Mouse (Mus musculus) embryonic fibroblast, embryonic 13.5 days (primary cell): ENCODE results near the gene Myo1c.

Experiments used
- CTCF ChIP-seq: IDR thresholded peaks from 2 replicates; pipeline ENCODE4 v1.5.1; 2011; ENCODE audit warnings: mild to moderate bottlenecking, control low read depth, low read length, moderate library complexity, borderline replicate concordance; ENCODE audit not compliant: insufficient read depth
- POLR2A ChIP-seq: IDR thresholded peaks from 2 replicates; pipeline ENCODE4 v1.6.1; 2011; ENCODE audit warnings: low read depth, mild to moderate bottlenecking, control low read depth, low read length, moderate library complexity

- no peak for TF ChIP-seq POLR2A
- TF ChIP-seq CTCF: no peak
These were observed 28.9 kb upstream of the Myo1c start for GRCm38 (mm10) chr11:75621426-75621825.
